Mouse (Mus musculus): ENCODE measurements around the gene Ffar3. TPM values are rescaled to one million over a fixed set of nuclear protein-coding genes. Genes with fewer than 3 reads are reported as not detected.

The Ffar3 gene
- total RNA-seq, 2 experiments from 2014 or later: not detected

Other genes starting within 250 kb of the Ffar3 start
- under 1 TPM; 0.22 to 0.34 TPM for gene Upk1a, start 243.3 kb downstream of the Ffar3 start, total RNA-seq (2021)
- gene Cox6b1, start 230.0 kb downstream of the Ffar3 start, total RNA-seq (2021): 100 to 1,000 TPM; 719 to 852 TPM
- not detected for gene Etv2, start 220.3 kb downstream of the Ffar3 start, total RNA-seq (2021)
- 10 to 100 TPM; 75.3 to 79.9 TPM for gene Rbm42, start 205.9 kb downstream of the Ffar3 start, total RNA-seq (2021)
- gene Haus5, start 191.2 kb downstream of the Ffar3 start, total RNA-seq (2021): 1 to 10 TPM; 7.0 to 7.4 TPM
- gene Pmis2, start 184.6 kb downstream of the Ffar3 start, total RNA-seq (2021): not detected
- gene 2200002J24Rik, start 157.3 kb downstream of the Ffar3 start, total RNA-seq (2021): not detected
- 1 to 10 TPM; 3.1 to 3.8 TPM for gene Atp4a, start 144.0 kb downstream of the Ffar3 start, total RNA-seq (2021)
- 100 to 1,000 TPM; 117 to 141 TPM for gene Tmem147, start 126.6 kb downstream of the Ffar3 start, total RNA-seq (2021)
- gene Gapdhs, start 112.5 kb downstream of the Ffar3 start, total RNA-seq (2021): not detected
- gene Sbsn, start 104.7 kb downstream of the Ffar3 start, total RNA-seq (2021): 10 to 100 TPM in 1 of 2 experiments, 1 to 10 TPM in 1; 7.7 to 10.4 TPM
- 1 to 10 TPM; 1.2 to 1.5 TPM for gene Dmkn, start 92.4 kb downstream of the Ffar3 start, total RNA-seq (2021)
- gene Krtdap, start 68.3 kb downstream of the Ffar3 start, total RNA-seq (2021): not detected
- gene Ffar2, start 32.4 kb downstream of the Ffar3 start, total RNA-seq (2021): under 1 TPM in 1 of 2 experiments, not detected in 1; 0.25 TPM
- not detected for gene Ffar1, start 5.4 kb upstream of the Ffar3 start, total RNA-seq (2021)
- gene Cd22, start 24.2 kb upstream of the Ffar3 start, total RNA-seq (2021): not detected
- 10 to 100 TPM; 25.3 to 30.7 TPM for gene Mag, start 58.7 kb upstream of the Ffar3 start, total RNA-seq (2021)
- gene Hamp2, start 68.5 kb upstream of the Ffar3 start, total RNA-seq (2021): not detected
- not detected for gene Hamp, start 87.9 kb upstream of the Ffar3 start, total RNA-seq (2021)
- gene Usf2, start 100.6 kb upstream of the Ffar3 start, total RNA-seq (2021): 100 to 1,000 TPM in 1 of 2 experiments, 10 to 100 TPM in 1; 94.1 to 116 TPM
- 10 to 100 TPM; 11.8 to 15.1 TPM for gene Lsr, start 117.3 kb upstream of the Ffar3 start, total RNA-seq (2021)
- under 1 TPM; 0.25 to 0.96 TPM for gene Fam187b, start 117.6 kb upstream of the Ffar3 start, total RNA-seq (2021)
- 10 to 100 TPM; 35.9 to 36.5 TPM for gene Fxyd5, start 186.3 kb upstream of the Ffar3 start, total RNA-seq (2021)
- 100 to 1,000 TPM; 376 to 407 TPM for gene Fxyd7, start 195.3 kb upstream of the Ffar3 start, total RNA-seq (2021)
- 10 to 100 TPM; 67.2 to 69.2 TPM for gene Fxyd1, start 201.0 kb upstream of the Ffar3 start, total RNA-seq (2021)
- 10 to 100 TPM; 13.2 to 15.5 TPM for gene Lgi4, start 203.2 kb upstream of the Ffar3 start, total RNA-seq (2021)
- 1 to 10 TPM in 1 of 2 experiments, not detected in 1; 1.2 TPM for gene Fxyd3, start 220.5 kb upstream of the Ffar3 start, total RNA-seq (2021)

All from layer of hippocampus, postnatal 10 days (tissue).